Mouse (Mus musculus) lung, postnatal 0 days (tissue): ENCODE data around the gene Olfr547. TPM values are rescaled to one million over a fixed set of nuclear protein-coding genes. Genes with fewer than 3 reads are reported as not detected.

Experiments
- ATAC-seq: fragments of 200-750 bp; cut with Nextera tagmentation; 2 replicates; pipeline ENCODE4 v1.8.0; 2017; ENCODE audit warnings: moderate library complexity
- DNase-seq: peaks from one replicate; pipeline ENCODE4 v3.0.0-alpha.2; 2016; ENCODE audit warnings: low spot score
- H3K27ac ChIP-seq: fragments of 300-500 bp; sonication (generic); 2 replicates; pipeline ENCODE4 v1.5.1; 2014; ENCODE audit warnings: antibody characterized with exemption, mild to moderate bottlenecking, low read length, mixed read lengths
- H3K27me3 ChIP-seq: fragments of 300-500 bp; sonication (generic); replicated peaks from 2 replicates; pipeline ENCODE4 v1.6.1; 2014; ENCODE audit warnings: low read length, mixed read lengths; ENCODE audit not compliant: insufficient read depth
- H3K36me3 ChIP-seq: fragments of 300-500 bp; sonication (generic); 2 replicates; pipeline ENCODE4 v1.6.1; 2014; ENCODE audit warnings: low read length, mixed read lengths; ENCODE audit not compliant: insufficient read depth
- H3K4me1 ChIP-seq: fragments of 300-500 bp; sonication (generic); 2 replicates; pipeline ENCODE4 v1.6.1; 2014; ENCODE audit warnings: antibody characterized with exemption, low read depth, low read length, mixed read lengths; ENCODE audit not compliant: insufficient read depth
- H3K4me2 ChIP-seq: fragments of 300-500 bp; sonication (generic); replicated peaks from 2 replicates; pipeline ENCODE4 v1.6.1; 2014; ENCODE audit warnings: low read depth, mild to moderate bottlenecking, low read length, moderate library complexity, mixed read lengths
- H3K4me3 ChIP-seq: fragments of 300-500 bp; sonication (generic); 2 replicates; pipeline ENCODE4 v1.5.1; 2014; ENCODE audit warnings: low read depth, low read length
- H3K9ac ChIP-seq: fragments of 300-500 bp; sonication (generic); replicated peaks from 2 replicates; pipeline ENCODE4 v1.6.1; 2014; ENCODE audit warnings: low read depth, mild to moderate bottlenecking
- H3K9me3 ChIP-seq: fragments of 300-500 bp; sonication (generic); 2 replicates; pipeline ENCODE4 v1.6.1; 2016; ENCODE audit warnings: low read length, mixed read lengths
- CTCF ChIP-seq: IDR thresholded peaks from 2 replicates; pipeline ENCODE4 v1.5.1; 2016; ENCODE audit warnings: antibody characterized with exemption, mild to moderate bottlenecking
- EP300 ChIP-seq: IDR thresholded peaks from 2 replicates; pipeline ENCODE4 v1.6.1; 2016; ENCODE audit warnings: antibody characterized with exemption, mild to moderate bottlenecking, control low read depth
- WGBS: fragments of 180-500 bp; shearing (Covaris S2); extraction: QIAGEN DNeasy Blood & Tissue Kit; methylation state at CpG from one replicate; pipeline ENCODE4 v1.1.7; 2014; 5-methylcytosine and 5-hydroxymethylcytosine counted together
- polyA plus RNA-seq: library from polyadenylated mRNA; unstranded; fragments of >200 nt; fragmentation: Nextera tagmentation; extraction: Ambion mirVana; gene quantifications from 2 replicates; pipeline ENCODE4 v1.2.1, GENCODE M21; 2015

Olfr547 gene
- polyA plus RNA-seq, 1 experiment from 2014 or later, result not detected

GRCm38 (mm10) chr7:102514144-102514543 is 20.4 kb upstream of the Olfr547 start:
- Histone ChIP-seq H3K4me2 (no peak overlapping the region), H3K36me3 (no peaks in the 10 kb centered on the region), H3K9ac (no peak overlapping the region), H3K9me3 (no peaks in the 10 kb centered on the region), H3K4me1 (no peaks in the 10 kb centered on the region), H3K27ac (no peak overlapping the region), H3K27me3 (no peaks in the 10 kb centered on the region), H3K4me3 (no peak overlapping the region)
- DNase-seq (no peak), ATAC-seq (no peak)
- WGBS, result 49% methylated on average over 4 of the region's 4 CpGs
- TF ChIP-seq CTCF (no peak), EP300 (no peak)

GRCm38 (mm10) chr7:102516261-102517050 is 18.1 kb upstream of the Olfr547 start:
- no peak overlapping the region for H3K9ac ChIP-seq
- ATAC-seq (peak; percentile 37), DNase-seq (peak; percentile 34)
- TF ChIP-seq EP300 (no peak), CTCF (no peak)
- H3K4me1 ChIP-seq, result no peaks in the 10 kb centered on the region
- H3K27ac ChIP-seq, result no peak overlapping the region
- H3K4me2 ChIP-seq, result no peak overlapping the region
- no peaks in the 10 kb centered on the region for H3K27me3 ChIP-seq
- H3K4me3 ChIP-seq, result no peak overlapping the region
- no peaks in the 10 kb centered on the region for H3K36me3 ChIP-seq
- no peaks in the 10 kb centered on the region for H3K9me3 ChIP-seq
- 37% methylated on average over 10 of the region's 10 CpGs for WGBS

GRCm38 (mm10) chr7:102517051-102517335 is 17.6 kb upstream of the Olfr547 start:
- ATAC-seq, result no peak
- Histone ChIP-seq H3K4me3 (no peak overlapping the region), H3K36me3 (no peaks in the 10 kb centered on the region), H3K9me3 (no peaks in the 10 kb centered on the region), H3K9ac (no peak overlapping the region), H3K27me3 (no peaks in the 10 kb centered on the region), H3K4me2 (no peak overlapping the region), H3K4me1 (no peaks in the 10 kb centered on the region), H3K27ac (no peak overlapping the region)
- no peak for TF ChIP-seq EP300
- no peak for TF ChIP-seq CTCF
- 68% methylated on average over 2 of the region's 2 CpGs for WGBS
- no peak for DNase-seq

GRCm38 (mm10) chr7:102529052-102529451 is 5.5 kb upstream of the Olfr547 start:
- no peak for TF ChIP-seq CTCF
- no peak for TF ChIP-seq EP300
- no peaks in the 10 kb centered on the region for H3K4me1 ChIP-seq

GRCm38 (mm10) chr7:102540596-102540995 is 6.0 kb downstream of the Olfr547 start, which contains the start of gene Olfr548-ps1:
TSS of gene Olfr548-ps1 (plus strand) at chr7:102540896.
- WGBS, result 81% methylated on average over 2 of the region's 2 CpGs
- Histone ChIP-seq H3K4me1 (no peaks in the 10 kb centered on the region), H3K27ac (no peak within 1 kb of the TSS), H3K36me3 (no peaks in the 10 kb centered on the region), H3K9ac (no peak within 1 kb of the TSS), H3K4me3 (no peak within 1 kb of the TSS), H3K4me2 (no peak within 1 kb of the TSS), H3K27me3 (no peaks in the 10 kb centered on the region), H3K9me3 (no peaks in the 10 kb centered on the region)
- ATAC-seq, result no peak
- TF ChIP-seq EP300 (no peak), CTCF (no peak)
- DNase-seq, result no peak

More at GRCm38 (mm10) chr7:102529052-102529451, 5.5 kb upstream of the Olfr547 start:
- Histone ChIP-seq H3K27ac (no peak overlapping the region), H3K4me3 (no peak overlapping the region), H3K9ac (no peak overlapping the region), H3K4me2 (no peak overlapping the region), H3K9me3 (no peaks in the 10 kb centered on the region), H3K36me3 (no peaks in the 10 kb centered on the region), H3K27me3 (no peaks in the 10 kb centered on the region)
- ATAC-seq (no peak), DNase-seq (no peak)
- 89% methylated on average over 1 of the region's 1 CpGs for WGBS

GRCm38 (mm10) chr7:102541251-102541650 is 6.7 kb downstream of the Olfr547 start:
- no peaks in the 10 kb centered on the region for H3K27me3 ChIP-seq
- no peak overlapping the region for H3K27ac ChIP-seq
- H3K4me1 ChIP-seq, result no peaks in the 10 kb centered on the region
- TF ChIP-seq EP300 (no peak), CTCF (no peak)
- ATAC-seq, result no peak
- WGBS, result 38% methylated on average over 3 of the region's 3 CpGs
- H3K36me3 ChIP-seq, result no peaks in the 10 kb centered on the region
- H3K9ac ChIP-seq, result no peak overlapping the region
- H3K4me3 ChIP-seq, result no peak overlapping the region
- no peak for DNase-seq
- H3K4me2 ChIP-seq, result no peak overlapping the region
- no peaks in the 10 kb centered on the region for H3K9me3 ChIP-seq

- H3K27ac ChIP-seq, result no peak within 1 kb of the TSS
- no peaks in the 10 kb centered on the region for H3K4me1 ChIP-seq
- no peak within 1 kb of the TSS for H3K4me2 ChIP-seq
- no peaks in the 10 kb centered on the region for H3K36me3 ChIP-seq
- no peak for ATAC-seq
- DNase-seq, result no peak
- H3K9me3 ChIP-seq, result no peaks in the 10 kb centered on the region
- no peaks in the 10 kb centered on the region for H3K27me3 ChIP-seq
- H3K9ac ChIP-seq, result no peak within 1 kb of the TSS
- WGBS, result 82% methylated on average over 3 of the region's 3 CpGs
- no peak within 1 kb of the TSS for H3K4me3 ChIP-seq
- no peak for TF ChIP-seq CTCF
- no peak for TF ChIP-seq EP300
Observed at GRCm38 (mm10) chr7:102549570-102549969, 15.0 kb downstream of the Olfr547 start, which contains the start of gene Olfr549. TSS of gene Olfr549 (plus strand) at chr7:102549870.
